Mouse (Mus musculus): Measurements from ENCODE around the gene Borcs5. TPM values are rescaled to one million over a fixed set of nuclear protein-coding genes. Genes with fewer than 3 reads are reported as not detected.

Gene Borcs5
- polyA plus RNA-seq (2016; fragmentation: Nextera tagmentation; extraction: Ambion mirVana) = 32.9 and 35.3 TPM in 2 replicates

GRCm38 (mm10) chr6:134639210-134639609, at the start of gene Borcs5:
Gene Borcs5 (plus strand): TSS chr6:134639510.
- no peak within 1 kb of the TSS for H3K4me3 ChIP-seq
- no peaks in the 10 kb centered on the region for H3K36me3 ChIP-seq
- no peak within 1 kb of the TSS for H3K4me2 ChIP-seq (replicated peaks)
- H3K27me3 ChIP-seq = no peaks in the 10 kb centered on the region
- H3K9me3 ChIP-seq = no peaks in the 10 kb centered on the region
- H3K9ac ChIP-seq (replicated peaks) = no peak within 1 kb of the TSS
- 94% methylated on average over 3 of the region's 3 CpGs for WGBS
- ATAC-seq (ENCODE audit: low FRiP score, low read depth) = no peak
- no peak within 1 kb of the TSS for H3K27ac ChIP-seq (replicated peaks)
- H3K4me1 ChIP-seq = peaks cover 5% of the 10 kb centered on the region; the same call in 1 of the 2 replicates

GRCm38 (mm10) chr6:134591614-134592013, 47.7 kb upstream of the Borcs5 start:
- no peak overlapping the region for H3K4me3 ChIP-seq
- H3K4me2 ChIP-seq (replicated peaks) = no peak overlapping the region
- 75% methylated on average over 2 of the region's 2 CpGs for WGBS
- H3K4me1 ChIP-seq = no peaks in the 10 kb centered on the region
- ATAC-seq (ENCODE audit: low FRiP score, low read depth) = no peak
- H3K27ac ChIP-seq (replicated peaks) = no peak overlapping the region
- H3K36me3 ChIP-seq = no peaks in the 10 kb centered on the region
- no peak overlapping the region for H3K9ac ChIP-seq (replicated peaks)
- H3K27me3 ChIP-seq = 0 out of 2 replicates have a peak, but pooled peaks cover 6% of the 10 kb centered on the region
- H3K9me3 ChIP-seq = no peaks in the 10 kb centered on the region

GRCm38 (mm10) chr6:134594569-134595442, 44.5 kb upstream of the Borcs5 start:
- Histone ChIP-seq H3K4me1 (no peaks in the 10 kb centered on the region), H3K27me3 (no peaks in the 10 kb centered on the region), H3K4me3 (no peak overlapping the region), H3K36me3 (no peaks in the 10 kb centered on the region), H3K9me3 (no peaks in the 10 kb centered on the region), H3K9ac (replicated peaks) (no peak overlapping the region), H3K27ac (replicated peaks) (no peak overlapping the region), H3K4me2 (replicated peaks) (no peak overlapping the region)
- WGBS = 87% methylated on average over 21 of the region's 21 CpGs
- ATAC-seq (ENCODE audit: low FRiP score, low read depth) = no peak

- ATAC-seq (ENCODE audit: low FRiP score, low read depth) = no peak
- H3K4me2 ChIP-seq (replicated peaks) = no peak overlapping the region
- no peaks in the 10 kb centered on the region for H3K27me3 ChIP-seq
- WGBS = 87% methylated on average over 6 of the region's 6 CpGs
- H3K9ac ChIP-seq (replicated peaks) = no peak overlapping the region
- no peak overlapping the region for H3K4me3 ChIP-seq
- no peaks in the 10 kb centered on the region for H3K9me3 ChIP-seq
- H3K4me1 ChIP-seq = no peaks in the 10 kb centered on the region
- H3K27ac ChIP-seq (replicated peaks) = no peak overlapping the region
- H3K36me3 ChIP-seq = no peaks in the 10 kb centered on the region
These were observed 41.6 kb upstream of the Borcs5 start for GRCm38 (mm10) chr6:134597651-134598229.

GRCm38 (mm10) chr6:134599239-134599638, 40.1 kb upstream of the Borcs5 start:
- 77% methylated on average over 1 of the region's 1 CpGs for WGBS
- no peaks in the 10 kb centered on the region for H3K9me3 ChIP-seq
- H3K4me2 ChIP-seq (replicated peaks) = no peak overlapping the region
- H3K27ac ChIP-seq (replicated peaks) = no peak overlapping the region
- no peak for ATAC-seq (ENCODE audit: low FRiP score, low read depth)
- H3K4me1 ChIP-seq = no peaks in the 10 kb centered on the region
- no peak overlapping the region for H3K9ac ChIP-seq (replicated peaks)
- H3K36me3 ChIP-seq = no peaks in the 10 kb centered on the region
- H3K4me3 ChIP-seq = no peak overlapping the region
- H3K27me3 ChIP-seq = no peaks in the 10 kb centered on the region

- Histone ChIP-seq H3K9ac (replicated peaks) (no peak overlapping the region), H3K4me3 (no peak overlapping the region), H3K36me3 (no peaks in the 10 kb centered on the region), H3K27me3 (no peaks in the 10 kb centered on the region), H3K4me1 (no peaks in the 10 kb centered on the region), H3K9me3 (no peaks in the 10 kb centered on the region), H3K4me2 (replicated peaks) (no peak overlapping the region), H3K27ac (replicated peaks) (no peak overlapping the region)
- ATAC-seq (ENCODE audit: low FRiP score, low read depth) = no peak
- 72% methylated on average over 7 of the region's 7 CpGs for WGBS
These were observed 38.2 kb upstream of the Borcs5 start for GRCm38 (mm10) chr6:134601130-134601529.

GRCm38 (mm10) chr6:134601766-134602165, 37.5 kb upstream of the Borcs5 start:
- Histone ChIP-seq H3K4me3 (no peak overlapping the region), H3K4me2 (replicated peaks) (no peak overlapping the region), H3K36me3 (no peaks in the 10 kb centered on the region), H3K27me3 (no peaks in the 10 kb centered on the region), H3K27ac (replicated peaks) (no peak overlapping the region), H3K4me1 (no peaks in the 10 kb centered on the region), H3K9me3 (no peaks in the 10 kb centered on the region), H3K9ac (replicated peaks) (no peak overlapping the region)
- no peak for ATAC-seq (ENCODE audit: low FRiP score, low read depth)
- 56% methylated on average over 3 of the region's 3 CpGs for WGBS

- no peaks in the 10 kb centered on the region for H3K9me3 ChIP-seq
- no peak for ATAC-seq (ENCODE audit: low FRiP score, low read depth)
- H3K27me3 ChIP-seq = no peaks in the 10 kb centered on the region
- no peaks in the 10 kb centered on the region for H3K4me1 ChIP-seq
- no peaks in the 10 kb centered on the region for H3K36me3 ChIP-seq
- H3K27ac ChIP-seq (replicated peaks) = no peak overlapping the region
- H3K9ac ChIP-seq (replicated peaks) = no peak overlapping the region
- H3K4me2 ChIP-seq (replicated peaks) = no peak overlapping the region
- WGBS = 56% methylated on average over 10 of the region's 10 CpGs
- no peak overlapping the region for H3K4me3 ChIP-seq
These were observed 36.8 kb upstream of the Borcs5 start for GRCm38 (mm10) chr6:134602371-134603003.

GRCm38 (mm10) chr6:134605196-134605595, 34.1 kb upstream of the Borcs5 start:
- no peak overlapping the region for H3K27ac ChIP-seq (replicated peaks)
- no peak for ATAC-seq (ENCODE audit: low FRiP score, low read depth)
- H3K27me3 ChIP-seq = no peaks in the 10 kb centered on the region
- H3K4me3 ChIP-seq = no peak overlapping the region
- H3K9ac ChIP-seq (replicated peaks) = no peak overlapping the region
- H3K9me3 ChIP-seq = no peaks in the 10 kb centered on the region
- no peaks in the 10 kb centered on the region for H3K4me1 ChIP-seq
- H3K4me2 ChIP-seq (replicated peaks) = no peak overlapping the region
- no peaks in the 10 kb centered on the region for H3K36me3 ChIP-seq
- WGBS = 84% methylated on average over 3 of the region's 3 CpGs

- no peaks in the 10 kb centered on the region for H3K9me3 ChIP-seq
- H3K27me3 ChIP-seq = no peaks in the 10 kb centered on the region
- H3K36me3 ChIP-seq = no peaks in the 10 kb centered on the region
- ATAC-seq (ENCODE audit: low FRiP score, low read depth) = no peak
- no peak overlapping the region for H3K4me2 ChIP-seq (replicated peaks)
- 75% methylated on average over 6 of the region's 6 CpGs for WGBS
- H3K4me1 ChIP-seq = no peaks in the 10 kb centered on the region
- H3K9ac ChIP-seq (replicated peaks) = no peak overlapping the region
- no peak overlapping the region for H3K4me3 ChIP-seq
- H3K27ac ChIP-seq (replicated peaks) = no peak overlapping the region
These were observed 32.8 kb upstream of the Borcs5 start for GRCm38 (mm10) chr6:134606540-134606939.

GRCm38 (mm10) chr6:134606949-134607746, 32.2 kb upstream of the Borcs5 start:
- no peaks in the 10 kb centered on the region; the same call in 1 of the 2 replicates for H3K27me3 ChIP-seq
- no peaks in the 10 kb centered on the region for H3K4me1 ChIP-seq
- no peaks in the 10 kb centered on the region for H3K36me3 ChIP-seq
- no peak overlapping the region for H3K27ac ChIP-seq (replicated peaks)
- WGBS = 64% methylated on average over 9 of the region's 9 CpGs
- ATAC-seq (ENCODE audit: low FRiP score, low read depth) = peak; percentile 65; the same call in 1 of the 2 replicates
- H3K9ac ChIP-seq (replicated peaks) = no peak overlapping the region
- no peak overlapping the region for H3K4me2 ChIP-seq (replicated peaks)
- no peak overlapping the region for H3K4me3 ChIP-seq
- no peaks in the 10 kb centered on the region for H3K9me3 ChIP-seq

Data from midbrain, embryonic 12.5 days (tissue).